Mouse (Mus musculus): ENCODE measurements around the gene Gzmm. TPM values are rescaled to one million over a fixed set of nuclear protein-coding genes. Genes with fewer than 3 reads are reported as not detected.

Gzmm gene
- total and polyA plus RNA-seq, 2 experiments = 0.09 to 0.37 TPM

DNA sequence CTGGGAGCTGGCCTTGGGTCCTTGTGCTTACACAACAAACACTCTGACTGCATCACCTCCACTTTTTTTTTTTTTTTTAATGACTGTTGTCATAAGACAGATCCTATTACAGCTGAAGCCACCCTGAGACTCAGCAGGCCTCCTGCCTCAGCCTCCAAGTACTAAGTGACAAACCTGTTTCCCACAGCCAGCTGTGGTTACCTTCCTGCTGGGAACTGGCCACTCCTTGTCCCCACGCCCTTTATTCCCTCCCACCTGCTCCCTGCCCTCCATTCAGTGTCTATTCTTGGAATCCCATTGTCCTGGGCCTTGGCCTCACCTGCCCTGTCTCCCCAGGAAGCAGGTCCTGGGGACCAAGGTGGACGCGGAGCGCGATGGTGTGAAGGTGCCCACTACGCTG, 1.3 kb upstream of the Gzmm start:
- Histone ChIP-seq H3K27ac (replicated peaks; ENCODE audit: insufficient read depth, low read depth, low read length) (no peak overlapping the region), H3K27me3 (ENCODE audit: control insufficient read depth, insufficient read depth, low read length) (no peaks in the 10 kb centered on the region), H3K9ac (ENCODE audit: low read depth, low read length) (no peak overlapping the region), H3K79me2 (ENCODE audit: control insufficient read depth, insufficient read depth, low read length) (peaks cover 18% of the 10 kb centered on the region; the same call in 1 of the 2 replicates), H3K36me3 (ENCODE audit: control insufficient read depth, insufficient read depth, low read length) (peaks cover 18% of the 10 kb centered on the region), H3K4me3 (ENCODE audit: insufficient read depth, low read depth, low read length) (no peak overlapping the region), H3K4me1 (ENCODE audit: control insufficient read depth, insufficient read depth, low read length) (peaks cover 16% of the 10 kb centered on the region)
- no peak for DNase-seq (ENCODE audit: extremely low read depth, low read depth, low spot score)
- WGBS = 96% methylated on average over 6 of the region's 6 CpGs
- TF ChIP-seq CTCF (IDR thresholded peaks at IDR 0.05; ENCODE audit: low read depth, low read length) (no peak), POLR2A (IDR thresholded peaks at IDR 0.05; ENCODE audit: extremely low read depth, insufficient read depth, low read length) (no peak)

DNA sequence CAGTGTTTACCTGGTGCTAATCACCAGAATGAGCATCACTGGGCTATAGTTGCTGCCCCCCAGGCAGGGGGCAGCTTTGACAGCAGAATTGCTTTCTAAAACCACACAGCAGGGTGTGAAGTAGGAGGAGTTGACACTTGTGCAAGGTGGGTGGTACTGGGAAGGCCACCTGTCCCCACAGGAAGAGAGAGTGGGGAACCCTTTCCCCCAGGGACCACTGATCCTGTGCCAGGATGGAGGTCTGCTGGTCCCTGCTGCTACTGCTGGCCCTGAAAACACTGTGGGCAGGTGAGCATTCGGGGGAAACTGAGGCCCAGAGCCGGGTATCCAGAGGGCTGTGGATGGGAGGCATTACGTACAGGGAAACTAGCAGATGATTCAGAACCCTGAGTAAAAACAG, 358 bp downstream of the Gzmm start:
- 94% methylated on average over 3 of the region's 3 CpGs for WGBS
- Histone ChIP-seq H3K4me1 (ENCODE audit: control insufficient read depth, insufficient read depth, low read length) (peaks cover 5% of the 10 kb centered on the region; the same call in 1 of the 2 replicates), H3K36me3 (ENCODE audit: control insufficient read depth, insufficient read depth, low read length) (peaks cover 18% of the 10 kb centered on the region), H3K4me3 (ENCODE audit: insufficient read depth, low read depth, low read length) (no peak overlapping the region), H3K9ac (ENCODE audit: low read depth, low read length) (no peak overlapping the region), H3K27me3 (ENCODE audit: control insufficient read depth, insufficient read depth, low read length) (no peaks in the 10 kb centered on the region), H3K27ac (replicated peaks; ENCODE audit: insufficient read depth, low read depth, low read length) (no peak overlapping the region), H3K79me2 (ENCODE audit: control insufficient read depth, insufficient read depth, low read length) (peaks cover 8% of the 10 kb centered on the region; the same call in 1 of the 2 replicates)
- no peak for TF ChIP-seq CTCF (IDR thresholded peaks at IDR 0.05; ENCODE audit: low read depth, low read length)
- no peak for TF ChIP-seq POLR2A (IDR thresholded peaks at IDR 0.05; ENCODE audit: extremely low read depth, insufficient read depth, low read length)
- DNase-seq (ENCODE audit: extremely low read depth, low read depth, low spot score) = no peak

DNA sequence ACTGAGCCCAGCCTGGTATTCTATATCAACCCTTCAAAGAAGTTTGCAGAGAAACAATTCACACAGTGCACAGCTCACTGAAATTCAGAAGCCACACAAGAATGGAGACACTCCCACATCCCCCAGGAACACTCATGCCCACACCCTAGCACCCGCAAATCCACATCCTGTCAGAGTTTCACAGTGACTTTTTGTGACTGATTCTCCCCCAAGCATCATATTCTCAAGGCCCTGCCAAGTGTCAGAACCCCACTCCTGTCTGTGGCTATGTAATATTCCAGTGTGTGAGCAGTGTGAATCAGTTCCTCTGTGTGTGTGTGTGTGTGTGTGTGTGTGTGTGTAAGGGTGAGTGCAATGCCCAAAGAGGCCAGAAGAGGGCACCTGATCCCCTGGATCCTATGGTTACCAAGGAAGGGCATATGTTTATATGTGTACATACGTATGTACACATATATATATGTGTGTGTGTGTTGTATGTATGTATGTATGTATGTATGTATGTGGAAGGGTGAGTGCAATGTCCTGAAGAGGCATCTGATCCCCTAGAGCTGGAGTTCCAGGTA, 3.2 kb downstream of the Gzmm start:
- Histone ChIP-seq H3K27ac (replicated peaks; ENCODE audit: insufficient read depth, low read depth, low read length) (no peak overlapping the region), H3K4me1 (ENCODE audit: control insufficient read depth, insufficient read depth, low read length) (peaks cover 9% of the 10 kb centered on the region), H3K27me3 (ENCODE audit: control insufficient read depth, insufficient read depth, low read length) (no peaks in the 10 kb centered on the region), H3K9ac (ENCODE audit: low read depth, low read length) (no peak overlapping the region), H3K36me3 (ENCODE audit: control insufficient read depth, insufficient read depth, low read length) (peaks cover 2% of the 10 kb centered on the region; the same call in 1 of the 2 replicates), H3K4me3 (ENCODE audit: insufficient read depth, low read depth, low read length) (no peak overlapping the region), H3K79me2 (ENCODE audit: control insufficient read depth, insufficient read depth, low read length) (no peaks in the 10 kb centered on the region)
- TF ChIP-seq CTCF (IDR thresholded peaks at IDR 0.05; ENCODE audit: low read depth, low read length) (no peak), POLR2A (IDR thresholded peaks at IDR 0.05; ENCODE audit: extremely low read depth, insufficient read depth, low read length) (no peak)
- no peak for DNase-seq (ENCODE audit: extremely low read depth, low read depth, low spot score)
- 98% methylated on average over 2 of the region's 2 CpGs for WGBS

DNA sequence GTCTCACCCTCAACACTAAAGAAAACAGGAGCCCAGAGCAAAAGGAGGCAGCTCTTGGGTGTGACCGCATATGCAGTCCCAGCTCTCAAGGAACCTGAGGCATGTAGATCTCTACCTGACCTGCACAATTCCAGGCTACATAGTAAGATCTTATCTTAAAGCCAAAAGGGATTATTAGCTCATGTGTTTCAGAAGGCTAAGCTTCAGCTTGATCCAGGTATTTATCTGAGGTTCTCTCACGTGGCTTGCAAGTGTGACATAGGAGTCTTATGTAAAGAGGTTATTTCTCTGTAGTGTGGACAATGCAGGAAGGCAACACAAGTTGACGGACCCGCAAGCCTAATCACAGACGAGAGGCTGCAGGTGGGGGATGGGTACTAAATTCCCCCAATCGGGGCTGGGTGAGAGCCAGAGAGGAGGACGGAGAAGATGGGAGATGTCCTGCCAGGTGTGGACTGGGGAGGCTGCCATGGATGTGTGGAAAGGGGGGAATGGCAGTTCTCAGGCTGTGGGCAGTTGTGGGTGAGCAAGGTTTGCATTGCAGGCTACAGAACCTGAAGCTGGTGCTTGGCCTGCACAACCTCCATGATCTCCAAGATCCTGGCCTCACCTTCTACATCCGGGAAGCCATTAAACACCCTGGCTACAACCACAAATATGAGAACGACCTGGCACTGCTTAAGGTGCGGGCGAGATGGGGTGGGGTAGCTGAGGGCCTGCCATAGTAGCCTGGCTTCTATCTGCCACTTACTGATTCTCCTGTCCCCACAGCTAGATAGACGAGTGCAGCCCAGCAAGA, 5.0 kb downstream of the Gzmm start:
- 84% methylated on average over 12 of the region's 12 CpGs for WGBS
- no peak overlapping the region for H3K27ac ChIP-seq (replicated peaks; ENCODE audit: insufficient read depth, low read depth, low read length)
- TF ChIP-seq CTCF (IDR thresholded peaks at IDR 0.05; ENCODE audit: low read depth, low read length) (no peak), POLR2A (IDR thresholded peaks at IDR 0.05; ENCODE audit: extremely low read depth, insufficient read depth, low read length) (no peak)

GRCm38 (mm10) chr10:79694379-79694655, 5.5 kb downstream of the Gzmm start:
- Histone ChIP-seq H3K27ac (replicated peaks; ENCODE audit: insufficient read depth, low read depth, low read length) (no peak overlapping the region), H3K9ac (ENCODE audit: low read depth, low read length) (no peak overlapping the region), H3K4me1 (ENCODE audit: control insufficient read depth, insufficient read depth, low read length) (peaks cover 9% of the 10 kb centered on the region), H3K4me3 (ENCODE audit: insufficient read depth, low read depth, low read length) (no peak overlapping the region), H3K27me3 (ENCODE audit: control insufficient read depth, insufficient read depth, low read length) (no peaks in the 10 kb centered on the region), H3K36me3 (ENCODE audit: control insufficient read depth, insufficient read depth, low read length) (no peaks in the 10 kb centered on the region), H3K79me2 (ENCODE audit: control insufficient read depth, insufficient read depth, low read length) (no peaks in the 10 kb centered on the region)
- TF ChIP-seq POLR2A (IDR thresholded peaks at IDR 0.05; ENCODE audit: extremely low read depth, insufficient read depth, low read length) (no peak), CTCF (IDR thresholded peaks at IDR 0.05; ENCODE audit: low read depth, low read length) (no peak)
- DNase-seq (ENCODE audit: extremely low read depth, low read depth, low spot score) = no peak
- 84% methylated on average over 6 of the region's 6 CpGs for WGBS

More for the DNA sequence above, 5.0 kb downstream of the Gzmm start:
- Histone ChIP-seq H3K4me3 (ENCODE audit: insufficient read depth, low read depth, low read length) (no peak overlapping the region), H3K27me3 (ENCODE audit: control insufficient read depth, insufficient read depth, low read length) (no peaks in the 10 kb centered on the region), H3K9ac (ENCODE audit: low read depth, low read length) (no peak overlapping the region), H3K4me1 (ENCODE audit: control insufficient read depth, insufficient read depth, low read length) (peaks cover 9% of the 10 kb centered on the region), H3K79me2 (ENCODE audit: control insufficient read depth, insufficient read depth, low read length) (no peaks in the 10 kb centered on the region), H3K36me3 (ENCODE audit: control insufficient read depth, insufficient read depth, low read length) (no peaks in the 10 kb centered on the region; the same call in 1 of the 2 replicates)
- no peak for DNase-seq (ENCODE audit: extremely low read depth, low read depth, low spot score)

Data from liver, adult 2 months (tissue).